Mouse (Mus musculus): ENCODE measurements around the gene Rdh16. TPM values are rescaled to one million over a fixed set of nuclear protein-coding genes. Genes with fewer than 3 reads are reported as not detected.
"Not testable (repeated sequence)": the region's sequence is repeated elsewhere in the genome, so short reads cannot be mapped to it uniquely, and the experiment has no call there.

Rdh16 gene
- total RNA-seq (2021) = under 1 TPM in 1 of 2 experiments, not detected in 1; 0.09 TPM
- long read RNA-seq, experiment 1 = 0 reads
- long read RNA-seq, experiment 2 = 0 reads

- no peak for DNase-seq
Measured at GRCm38 (mm10) chr10:127800891-127801290, at the start of gene Rdh16. Gene Rdh16, plus strand, starts transcription at chr10:127801152.

GRCm38 (mm10) chr10:127751548-127751947 lies 49.4 kb upstream of the Rdh16 start, which contains the start of gene Gpr182:
Gene Gpr182, minus strand, starts transcription at chr10:127751732.
- no peak for DNase-seq

GRCm38 (mm10) chr10:127754566-127755166 lies 46.3 kb upstream of the Rdh16 start:
- no peak for DNase-seq

GRCm38 (mm10) chr10:127755246-127755645 lies 45.7 kb upstream of the Rdh16 start:
- no peak for DNase-seq

- no peak for DNase-seq
Measured at GRCm38 (mm10) chr10:127755770-127756468, 45.0 kb upstream of the Rdh16 start.

- DNase-seq = no peak
Measured at GRCm38 (mm10) chr10:127759181-127760110, 41.5 kb upstream of the Rdh16 start, which contains the start of the genes Rdh1 and Rdh16f1. Gene Rdh1, plus strand, starts transcription at chr10:127759721. Gene Rdh16f1, plus strand, starts transcription at chr10:127759787.

GRCm38 (mm10) chr10:127762926-127763325 lies 38.0 kb upstream of the Rdh16 start:
- DNase-seq = not testable (repeated sequence)

GRCm38 (mm10) chr10:127763914-127764680 lies 36.9 kb upstream of the Rdh16 start:
- DNase-seq = no peak

GRCm38 (mm10) chr10:127766564-127766963 lies 34.4 kb upstream of the Rdh16 start:
- DNase-seq = no peak

GRCm38 (mm10) chr10:127776011-127776410 lies 24.9 kb upstream of the Rdh16 start, which contains the start of gene Rdh9:
Gene Rdh9, plus strand, starts transcription at chr10:127776386.
- no peak for DNase-seq

GRCm38 (mm10) chr10:127782321-127782720 lies 18.6 kb upstream of the Rdh16 start:
- not testable (repeated sequence) for DNase-seq

GRCm38 (mm10) chr10:127785411-127785810 lies 15.5 kb upstream of the Rdh16 start:
- DNase-seq = not testable (repeated sequence)

- DNase-seq = no peak
Measured at GRCm38 (mm10) chr10:127799295-127799694, 1.7 kb upstream of the Rdh16 start.

- DNase-seq = no peak
Measured at GRCm38 (mm10) chr10:127801612-127802011, 660 bp downstream of the Rdh16 start.

- no peak for DNase-seq
Measured at GRCm38 (mm10) chr10:127802236-127802635, 1.3 kb downstream of the Rdh16 start.

- no peak for DNase-seq
Measured at GRCm38 (mm10) chr10:127804416-127804815, 3.5 kb downstream of the Rdh16 start.

- DNase-seq = no peak
Measured at GRCm38 (mm10) chr10:127815888-127816287, 14.9 kb downstream of the Rdh16 start.

GRCm38 (mm10) chr10:127817268-127817910 lies 16.4 kb downstream of the Rdh16 start:
- not testable (repeated sequence) for DNase-seq

GRCm38 (mm10) chr10:127821806-127822205 lies 20.9 kb downstream of the Rdh16 start:
- DNase-seq = not testable (repeated sequence)

GRCm38 (mm10) chr10:127825386-127825785 lies 24.4 kb downstream of the Rdh16 start:
- DNase-seq = no peak

- no peak for DNase-seq
Measured at GRCm38 (mm10) chr10:127829121-127829520, 28.2 kb downstream of the Rdh16 start.

All from gastrocnemius, postnatal 10 days (tissue).